Mouse (Mus musculus) kidney, adult 10 weeks (tissue): ENCODE data around the gene Ceacam16. TPM values are rescaled to one million over a fixed set of nuclear protein-coding genes. Genes with fewer than 3 reads are reported as not detected.

Source experiments
- polyA plus RNA-seq: library from polyadenylated mRNA; stranded (reverse); fragments of 350-450 nt; fragmentation: Illumina TruSeq; extraction: RNeasy Lipid Tissue Mini Kit (QIAGEN cat#74804); gene quantifications from one replicate; pipeline ENCODE4 v1.2.3, GENCODE M21; 2014; ENCODE audit warnings: low read depth, low replicate concordance

The Ceacam16 gene
- polyA plus RNA-seq, result not detected

DNA sequence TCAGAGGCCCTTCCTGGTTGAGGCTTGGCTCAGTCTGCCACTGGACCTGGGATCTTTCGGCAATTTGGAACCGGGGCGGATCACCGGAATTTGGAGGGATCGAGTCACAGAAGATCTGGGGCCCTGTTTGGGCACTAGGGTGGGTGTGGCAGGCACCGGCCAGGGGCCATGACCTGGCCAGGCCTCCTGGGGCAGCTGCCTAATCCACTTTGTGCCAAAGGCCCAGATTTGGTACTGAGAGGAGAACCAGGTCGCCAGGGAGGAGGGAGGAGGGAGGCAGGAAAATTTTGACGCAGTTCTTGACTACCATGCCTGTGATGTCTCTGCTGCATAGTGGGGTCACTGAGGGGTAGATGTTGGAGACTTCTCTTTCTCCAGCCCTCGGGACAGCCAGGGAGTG, at the start of gene Ceacam16:
Ceacam16 (minus strand) TSS at position 101 of the 400 bp plus-strand sequence.

GRCm38 (mm10) chr7:19887849-19888248, 26.8 kb upstream of the Ceacam16 start, which contains the start of gene Ceacam19:
Gene Ceacam19, minus strand, starts transcription at chr7:19887965.

DNA sequence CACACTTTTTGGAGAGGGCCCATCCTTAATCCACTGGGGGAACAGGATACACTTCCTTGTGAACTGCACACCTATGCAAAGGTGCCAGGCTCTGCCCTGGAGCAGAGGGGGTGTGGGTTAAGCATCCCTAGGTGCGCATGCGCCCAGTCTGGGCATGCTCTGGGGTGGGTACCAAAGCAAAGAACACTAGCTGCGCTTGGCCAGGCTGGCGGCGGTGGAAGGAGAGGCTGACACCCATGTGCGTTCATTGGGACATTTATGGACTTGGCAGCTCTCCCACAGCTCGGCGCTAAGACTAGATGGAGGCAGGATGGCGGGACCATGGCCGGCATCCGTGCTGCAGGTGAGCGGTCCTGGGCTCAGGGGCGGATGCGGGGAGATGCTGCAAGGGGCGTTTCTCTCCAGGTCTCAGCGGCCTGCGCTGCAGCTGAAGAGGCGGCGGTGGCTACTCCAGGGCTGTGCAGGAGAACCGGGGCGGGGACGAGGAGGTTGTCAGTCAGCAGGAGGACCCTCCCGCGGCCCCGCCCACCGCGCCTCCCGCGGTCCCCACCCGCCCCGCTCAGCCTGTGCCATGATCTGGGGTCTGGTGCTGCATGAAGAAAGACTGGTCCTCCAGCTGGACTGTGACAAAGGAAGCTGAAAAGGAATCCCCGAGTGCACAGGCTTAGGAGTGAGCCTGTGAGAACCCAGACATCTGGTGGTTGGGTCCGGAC, 9.1 kb downstream of the Ceacam16 start, which contains the start of gene Gm19345:
Gm19345 (plus strand) TSS at position 146 of the 713 bp plus-strand sequence.

DNA sequence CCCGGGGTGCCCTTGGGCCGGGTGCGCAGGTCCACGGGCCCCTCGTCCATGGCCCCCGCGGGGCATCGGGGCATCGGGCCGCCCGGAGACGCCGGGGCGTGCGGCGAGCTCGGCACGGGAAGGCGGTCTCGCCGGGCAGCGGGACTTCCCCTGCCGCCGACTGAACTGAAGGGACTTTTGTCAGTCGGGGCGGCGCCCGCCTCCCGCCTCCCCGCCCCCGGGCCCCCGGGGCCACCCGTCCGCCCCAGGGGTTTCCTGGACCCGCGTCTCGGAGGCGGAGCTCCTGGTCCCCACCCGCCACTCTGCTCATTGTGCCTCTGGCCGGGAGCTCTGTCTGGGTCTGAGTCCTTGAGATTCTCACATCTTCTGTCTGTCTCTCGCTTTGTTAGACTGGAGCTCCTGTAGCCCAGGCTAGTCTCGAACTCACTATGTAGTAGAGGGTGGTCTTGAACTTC, 38.5 kb downstream of the Ceacam16 start, which contains the start of gene Bcl3:
Bcl3 (minus strand) TSS at position 167 of the 455 bp plus-strand sequence.

Other genes starting within 250 kb of the Ceacam16 start
- 0.61 TPM for gene Relb, start 231.9 kb downstream of the Ceacam16 start, polyA plus RNA-seq
- gene Clptm1, start 196.3 kb downstream of the Ceacam16 start, polyA plus RNA-seq, result 26.7 TPM
- not detected for gene Apoc2, start 183.4 kb downstream of the Ceacam16 start, polyA plus RNA-seq
- not detected for gene Gm44805, start 179.9 kb downstream of the Ceacam16 start, polyA plus RNA-seq
- not detected for gene Apoc4, start 179.8 kb downstream of the Ceacam16 start, polyA plus RNA-seq
- not detected for gene Apoc1, start 168.6 kb downstream of the Ceacam16 start, polyA plus RNA-seq
- 4.9 TPM for gene Apoe, start 162.1 kb downstream of the Ceacam16 start, polyA plus RNA-seq
- 0.28 TPM for gene Tomm40, start 145.9 kb downstream of the Ceacam16 start, polyA plus RNA-seq
- gene Nectin2, start 110.8 kb downstream of the Ceacam16 start, polyA plus RNA-seq, result 2.4 TPM
- gene Bcam, start 90.3 kb downstream of the Ceacam16 start, polyA plus RNA-seq, result 0.36 TPM
- 1.1 TPM for gene Cblc, start 64.5 kb downstream of the Ceacam16 start, polyA plus RNA-seq
- gene Bcl3, start 38.5 kb downstream of the Ceacam16 start, polyA plus RNA-seq, result not detected
- not detected for gene Gm19345, start 9.3 kb downstream of the Ceacam16 start, polyA plus RNA-seq
- gene Ceacam19, start 26.7 kb upstream of the Ceacam16 start, polyA plus RNA-seq, result 0.12 TPM
- gene Pvr, start 59.9 kb upstream of the Ceacam16 start, polyA plus RNA-seq, result 11.8 TPM
- not detected for gene Igsf23, start 89.5 kb upstream of the Ceacam16 start, polyA plus RNA-seq
- 0.16 TPM for gene Ceacam20, start 104.1 kb upstream of the Ceacam16 start, polyA plus RNA-seq
- 0.16 TPM for gene Nlrp9b, start 130.2 kb upstream of the Ceacam16 start, polyA plus RNA-seq
- gene Vmn1r91, start 238.4 kb upstream of the Ceacam16 start, polyA plus RNA-seq, result not detected